Mouse (Mus musculus): ENCODE measurements at regions not wholly inside any gene's neighbourhood (a gene's known extent, or its start where the extent isn't known, plus 50 kb on each side); places are given as distances from the start of the nearest gene placed in this dataset.

DNA sequence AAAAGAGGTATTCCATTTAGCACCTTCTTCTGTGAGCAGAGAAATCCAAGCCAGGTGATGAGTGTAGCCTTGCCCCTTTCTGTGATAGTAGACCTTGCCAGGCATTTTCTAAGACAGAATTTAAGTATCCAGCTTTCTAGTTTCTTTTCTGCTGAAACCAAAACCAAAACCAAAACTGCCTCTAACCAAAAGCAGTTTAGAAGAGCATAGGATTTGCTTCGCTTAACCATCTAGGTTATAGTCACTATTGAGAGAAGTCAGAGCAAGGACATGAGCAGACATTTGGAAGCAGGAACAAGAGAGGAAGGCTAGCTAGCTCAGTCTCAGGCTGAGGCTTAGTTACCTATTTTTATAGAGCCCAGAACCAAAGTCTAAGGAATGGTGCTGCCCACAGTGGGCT is 354.8 kb upstream of the Prickle1 start:
- H3K4me3 ChIP-seq (ENCODE audit: insufficient read depth, low read length), result no peak overlapping the region
- H3K4me1 ChIP-seq (ENCODE audit: control insufficient read depth, insufficient read depth, low read length), result no peaks in the 10 kb centered on the region
- TF ChIP-seq POLR2A (IDR thresholded peaks at IDR 0.05; ENCODE audit: extremely low read depth, insufficient read depth, low read length) (no peak), CTCF (IDR thresholded peaks at IDR 0.05; ENCODE audit: extremely low read depth, insufficient read depth, low read length) (no peak)
- H3K27ac ChIP-seq (ENCODE audit: insufficient read depth, low read length), result no peak overlapping the region

DNA sequence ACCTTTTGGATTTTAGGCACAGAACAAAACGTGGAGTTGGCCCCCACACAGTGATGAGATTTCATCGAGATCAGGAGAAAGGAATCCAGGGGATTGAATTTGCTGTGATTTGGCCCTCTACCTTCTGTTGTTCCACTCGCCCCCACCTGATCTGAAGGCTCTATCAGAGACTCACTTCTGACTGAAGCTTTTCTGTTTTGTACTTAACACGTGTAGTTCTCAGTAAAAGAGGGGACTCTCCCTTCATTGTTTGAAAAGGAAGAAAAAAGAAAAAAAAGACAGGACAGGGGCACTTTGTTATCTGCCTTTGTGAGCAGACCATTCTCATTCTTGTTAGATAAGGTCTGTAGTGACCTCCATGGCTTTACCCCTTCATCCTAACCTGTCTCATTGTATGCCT is 353.2 kb upstream of the Prickle1 start:
- Histone ChIP-seq H3K4me3 (ENCODE audit: insufficient read depth, low read length) (no peak overlapping the region), H3K27ac (ENCODE audit: insufficient read depth, low read length) (no peak overlapping the region), H3K4me1 (ENCODE audit: control insufficient read depth, insufficient read depth, low read length) (no peaks in the 10 kb centered on the region)
- TF ChIP-seq CTCF (IDR thresholded peaks at IDR 0.05; ENCODE audit: extremely low read depth, insufficient read depth, low read length) (no peak), POLR2A (IDR thresholded peaks at IDR 0.05; ENCODE audit: extremely low read depth, insufficient read depth, low read length) (no peak)

DNA sequence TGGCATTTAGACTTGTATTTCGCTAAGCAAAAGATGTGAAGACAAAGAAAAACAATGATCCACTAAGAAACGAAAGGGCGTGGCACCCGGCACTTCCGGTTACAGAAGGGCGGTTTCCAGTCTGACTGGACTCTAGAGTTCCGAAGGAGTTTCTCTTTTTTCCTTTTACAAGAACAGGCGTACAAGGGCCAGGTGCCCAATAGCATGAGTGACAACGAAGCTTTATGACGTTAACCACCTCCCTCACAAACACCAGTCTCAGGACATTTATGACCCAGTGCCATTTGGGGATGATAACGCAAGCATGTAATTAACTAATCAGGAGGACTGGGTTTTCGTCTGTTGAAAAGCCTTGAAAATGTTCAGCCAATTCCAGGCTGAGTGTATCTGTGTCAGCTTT is 347.9 kb upstream of the Prickle1 start:
- Histone ChIP-seq H3K4me1 (ENCODE audit: control insufficient read depth, insufficient read depth, low read length) (no peaks in the 10 kb centered on the region), H3K27ac (ENCODE audit: insufficient read depth, low read length) (no peak overlapping the region), H3K4me3 (ENCODE audit: insufficient read depth, low read length) (no peak overlapping the region)
- no peak for TF ChIP-seq CTCF (IDR thresholded peaks at IDR 0.05; ENCODE audit: extremely low read depth, insufficient read depth, low read length)
- no peak for TF ChIP-seq POLR2A (IDR thresholded peaks at IDR 0.05; ENCODE audit: extremely low read depth, insufficient read depth, low read length)

DNA sequence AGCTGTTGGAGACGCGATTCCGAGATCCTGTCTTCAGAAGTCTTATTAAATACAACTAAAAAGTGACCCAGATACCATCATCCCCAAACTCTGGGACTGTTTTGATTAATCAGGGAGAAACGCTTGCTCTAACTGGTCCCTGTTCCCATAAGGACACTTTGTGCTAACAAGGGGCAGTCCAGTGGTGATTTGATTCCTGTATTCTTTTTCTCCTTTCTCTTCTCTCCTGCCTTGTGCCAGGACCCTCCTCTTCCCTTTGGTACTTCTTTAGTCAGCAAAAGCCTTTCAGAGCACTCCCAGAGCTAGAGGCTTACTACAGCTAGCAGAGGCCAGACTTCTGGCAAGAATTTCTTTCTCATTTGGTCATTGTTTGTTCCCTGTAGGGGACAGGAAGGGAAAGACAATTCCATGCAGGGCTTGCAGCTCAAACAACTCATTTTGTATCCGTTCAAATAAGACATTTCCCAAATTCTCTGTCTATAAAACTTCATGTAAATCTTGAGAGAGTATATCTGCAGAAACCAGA is 337.3 kb upstream of the Prickle1 start:
- no peak for TF ChIP-seq CTCF (IDR thresholded peaks at IDR 0.05; ENCODE audit: extremely low read depth, insufficient read depth, low read length)
- no peak for TF ChIP-seq POLR2A (IDR thresholded peaks at IDR 0.05; ENCODE audit: extremely low read depth, insufficient read depth, low read length)
- Histone ChIP-seq H3K4me1 (ENCODE audit: control insufficient read depth, insufficient read depth, low read length) (no peaks in the 10 kb centered on the region), H3K4me3 (ENCODE audit: insufficient read depth, low read length) (no peak overlapping the region), H3K27ac (ENCODE audit: insufficient read depth, low read length) (no peak overlapping the region)

DNA sequence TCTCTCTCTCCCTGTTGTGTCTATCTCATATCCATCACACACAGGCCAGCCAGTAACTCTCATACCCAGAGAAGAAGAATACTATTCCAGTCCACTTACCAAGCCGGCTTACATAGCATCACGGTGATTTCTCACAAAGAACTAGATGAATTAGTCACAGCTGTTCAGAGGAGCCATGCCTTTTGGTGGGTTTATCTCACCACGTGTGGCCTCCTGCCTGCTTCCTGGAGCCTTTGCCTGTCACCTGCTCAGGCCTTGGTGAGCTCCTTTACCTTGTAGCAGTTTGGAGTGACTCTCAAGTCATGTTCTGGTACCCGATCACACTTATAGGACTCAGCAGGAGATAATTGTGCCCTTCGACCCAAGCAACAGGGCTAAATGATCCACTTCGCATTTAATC is 331.2 kb upstream of the Prickle1 start:
- Histone ChIP-seq H3K4me3 (ENCODE audit: insufficient read depth, low read length) (no peak overlapping the region), H3K27ac (ENCODE audit: insufficient read depth, low read length) (no peak overlapping the region), H3K4me1 (ENCODE audit: control insufficient read depth, insufficient read depth, low read length) (no peaks in the 10 kb centered on the region)
- TF ChIP-seq CTCF (IDR thresholded peaks at IDR 0.05; ENCODE audit: extremely low read depth, insufficient read depth, low read length) (no peak), POLR2A (IDR thresholded peaks at IDR 0.05; ENCODE audit: extremely low read depth, insufficient read depth, low read length) (no peak)

DNA sequence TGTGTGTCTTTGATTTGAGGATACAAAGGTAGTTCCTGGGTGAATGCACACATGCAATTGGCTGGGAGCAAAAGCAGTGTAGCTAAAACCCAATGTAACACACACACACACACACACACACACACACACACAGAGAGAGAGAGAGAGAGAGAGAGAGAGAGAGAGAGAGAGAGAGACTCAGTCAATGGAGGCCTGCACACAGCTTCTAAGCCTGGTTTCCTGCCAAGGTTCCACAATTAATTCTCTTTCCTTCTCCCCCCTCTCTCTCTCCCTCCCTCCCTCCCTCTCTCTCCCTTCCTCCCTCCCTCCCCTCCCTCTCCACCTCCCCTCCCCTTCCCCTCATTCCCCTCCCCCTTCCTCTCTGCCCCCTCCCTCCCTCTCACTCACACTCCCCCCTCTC is 330.6 kb upstream of the Prickle1 start:
- Histone ChIP-seq H3K27ac (ENCODE audit: insufficient read depth, low read length) (no peak overlapping the region), H3K4me1 (ENCODE audit: control insufficient read depth, insufficient read depth, low read length) (no peaks in the 10 kb centered on the region), H3K4me3 (ENCODE audit: insufficient read depth, low read length) (no peak overlapping the region)
- no peak for TF ChIP-seq CTCF (IDR thresholded peaks at IDR 0.05; ENCODE audit: extremely low read depth, insufficient read depth, low read length)
- TF ChIP-seq POLR2A (IDR thresholded peaks at IDR 0.05; ENCODE audit: extremely low read depth, insufficient read depth, low read length), result no peak

DNA sequence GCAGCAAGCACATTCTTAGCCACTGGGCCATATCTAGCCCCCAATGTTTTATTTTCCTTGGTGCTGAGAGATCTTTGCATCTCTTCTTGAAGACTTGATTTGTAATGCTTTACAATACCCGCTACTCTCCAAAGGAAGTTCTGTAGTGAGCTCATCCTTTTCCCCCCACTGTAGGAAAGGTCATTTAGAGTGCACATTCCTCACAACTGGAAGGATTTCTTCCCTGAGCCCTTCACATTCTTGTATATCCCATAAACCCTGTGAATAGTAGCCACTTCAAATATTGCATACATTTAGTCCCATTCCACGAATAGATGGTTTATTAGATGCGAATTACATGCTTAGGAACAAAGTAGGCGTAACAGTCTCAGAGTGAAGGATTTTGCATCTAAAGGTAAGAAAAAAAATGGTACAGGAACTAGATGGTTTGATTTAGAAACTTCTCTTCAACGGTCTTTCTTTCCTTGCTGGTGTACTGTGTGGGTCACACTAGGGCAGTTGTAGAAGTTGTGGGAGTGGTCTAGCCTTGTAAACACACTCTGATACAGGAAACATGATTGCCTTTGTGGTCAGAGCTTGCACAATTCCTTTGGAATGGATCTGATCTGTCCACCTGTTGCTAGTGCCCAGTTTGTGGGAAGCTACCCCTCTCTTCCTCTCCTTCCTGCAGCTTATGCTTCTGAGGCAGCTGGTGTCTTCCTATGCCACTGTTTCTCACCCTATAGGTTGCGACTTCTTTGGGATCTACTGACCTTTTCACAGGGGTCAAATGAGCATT is 326.0 kb upstream of the Prickle1 start:
- Histone ChIP-seq H3K27ac (ENCODE audit: insufficient read depth, low read length) (no peak overlapping the region), H3K4me1 (ENCODE audit: control insufficient read depth, insufficient read depth, low read length) (peaks cover under 1% of the 10 kb centered on the region; the same call in 1 of the 2 replicates), H3K4me3 (ENCODE audit: insufficient read depth, low read length) (no peak overlapping the region)
- TF ChIP-seq POLR2A (IDR thresholded peaks at IDR 0.05; ENCODE audit: extremely low read depth, insufficient read depth, low read length) (no peak), CTCF (IDR thresholded peaks at IDR 0.05; ENCODE audit: extremely low read depth, insufficient read depth, low read length) (no peak)

DNA sequence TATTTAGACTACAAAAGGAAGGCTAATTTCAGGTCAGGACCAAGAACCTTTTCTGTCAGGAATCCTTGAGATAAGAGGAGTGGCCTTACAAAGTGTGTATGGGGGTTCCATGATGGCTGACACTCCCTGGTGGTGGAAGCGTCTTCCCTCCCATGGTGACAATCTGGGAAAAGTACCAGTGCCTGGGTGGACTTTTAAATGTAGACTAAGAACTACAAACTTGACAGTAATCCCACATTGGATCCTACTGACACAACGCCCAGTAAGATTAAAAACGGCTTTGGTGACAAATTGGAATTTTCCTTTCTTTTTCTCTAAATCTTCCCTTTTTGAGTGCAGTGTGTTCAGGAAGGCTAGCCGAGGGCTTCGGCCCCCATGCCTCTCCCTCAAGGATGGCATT is 325.3 kb upstream of the Prickle1 start:
- Histone ChIP-seq H3K4me3 (ENCODE audit: insufficient read depth, low read length) (no peak overlapping the region), H3K4me1 (ENCODE audit: control insufficient read depth, insufficient read depth, low read length) (peaks cover 2% of the 10 kb centered on the region; the same call in 1 of the 2 replicates), H3K27ac (ENCODE audit: insufficient read depth, low read length) (no peak overlapping the region)
- TF ChIP-seq POLR2A (IDR thresholded peaks at IDR 0.05; ENCODE audit: extremely low read depth, insufficient read depth, low read length), result no peak
- no peak for TF ChIP-seq CTCF (IDR thresholded peaks at IDR 0.05; ENCODE audit: extremely low read depth, insufficient read depth, low read length)

DNA sequence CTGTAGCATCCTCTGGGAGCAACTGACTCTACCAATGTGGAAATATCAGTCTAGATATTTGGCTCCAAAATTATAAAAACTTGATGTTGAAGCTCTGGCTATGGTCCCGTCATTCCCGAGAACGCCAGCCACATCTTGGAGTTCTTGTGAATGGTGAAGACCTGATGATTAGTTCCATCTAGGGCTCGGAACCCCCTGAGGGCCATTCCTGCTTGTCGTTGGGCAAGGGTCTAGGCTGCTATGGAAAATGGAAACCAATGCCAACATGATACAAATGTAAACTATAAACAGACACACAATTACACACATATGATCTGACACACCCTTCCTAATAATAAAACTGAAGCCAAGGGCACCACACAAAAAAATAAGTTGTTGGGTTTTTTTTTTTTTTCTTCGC is 323.9 kb upstream of the Prickle1 start:
- TF ChIP-seq CTCF (IDR thresholded peaks at IDR 0.05; ENCODE audit: extremely low read depth, insufficient read depth, low read length) (no peak), POLR2A (IDR thresholded peaks at IDR 0.05; ENCODE audit: extremely low read depth, insufficient read depth, low read length) (no peak)
- Histone ChIP-seq H3K4me3 (ENCODE audit: insufficient read depth, low read length) (no peak overlapping the region), H3K4me1 (ENCODE audit: control insufficient read depth, insufficient read depth, low read length) (peaks cover 2% of the 10 kb centered on the region; the same call in 1 of the 2 replicates), H3K27ac (ENCODE audit: insufficient read depth, low read length) (no peak overlapping the region)

DNA sequence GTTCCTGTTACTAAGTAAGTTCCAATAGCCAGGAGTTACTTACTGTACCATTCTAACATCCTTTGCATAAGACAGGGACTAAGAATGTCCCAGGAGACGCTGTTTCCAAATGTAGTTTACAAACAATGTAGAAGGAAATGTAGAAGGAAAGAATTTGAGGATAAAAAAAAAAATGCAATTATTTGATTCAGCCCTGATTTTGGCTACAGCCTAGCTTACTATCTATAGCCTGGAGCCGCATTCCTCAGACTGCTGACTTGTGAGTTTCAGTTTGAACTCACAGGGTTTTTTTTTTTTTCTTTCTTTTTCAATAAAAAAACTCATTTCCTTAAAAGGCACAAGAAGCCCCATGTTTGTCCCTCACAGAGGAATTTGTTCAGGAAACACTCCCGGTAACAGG is 321.2 kb upstream of the Prickle1 start:
- no peak for TF ChIP-seq POLR2A (IDR thresholded peaks at IDR 0.05; ENCODE audit: extremely low read depth, insufficient read depth, low read length)
- no peak for TF ChIP-seq CTCF (IDR thresholded peaks at IDR 0.05; ENCODE audit: extremely low read depth, insufficient read depth, low read length)
- no peak overlapping the region; the same call in none of the 2 replicates for H3K27ac ChIP-seq (ENCODE audit: insufficient read depth, low read length)
- peaks cover 2% of the 10 kb centered on the region; the same call in 1 of the 2 replicates for H3K4me1 ChIP-seq (ENCODE audit: control insufficient read depth, insufficient read depth, low read length)
- H3K4me3 ChIP-seq (ENCODE audit: insufficient read depth, low read length), result no peak overlapping the region
